ENCODE assay signal across 30 mouse cellular contexts in genomic region chr1:171199532-171199931, GRCm38 (mm10). TPM values are rescaled to one million over a fixed set of nuclear protein-coding genes. Genes with fewer than 3 reads are reported as not detected.
"Had no signal": no experiment of that assay in that cellular context is flagged by ENCODE, and none has a peak within 500 bp of the region (broad histone marks: within the 10 kb centered on the region; RNA-seq: fewer than 3 reads in every experiment).

No protein-coding gene starts in this region.

- DNase-seq: gastrocnemius, adult 2 months; gastrocnemius, postnatal 10 days; gastrocnemius, postnatal 25 days; heart, postnatal 10 days; heart, postnatal 4 days; kidney, adult 11 months; kidney, adult 2 months; kidney, adult 9 months; kidney, postnatal 14 days; kidney, postnatal 36 days; layer of hippocampus, adult 9-11 months; layer of hippocampus, postnatal 36 days; left cerebral cortex, postnatal 4 days; liver; liver, embryonic 13.5 days had no signal

- H3K36me3 ChIP-seq: heart, embryonic 10.5 days; heart, embryonic 12.5 days; hindbrain, embryonic 10.5 days; hindbrain, embryonic 12.5 days; kidney, embryonic 15.5 days; limb, embryonic 12.5 days; liver, embryonic 13.5 days; liver, embryonic 15.5 days had no signal

- ATAC-seq: hindbrain, embryonic 16.5 days; inflammation-experienced regulatory T-cells, adult 6 months had no signal

- H3K4me2 ChIP-seq: heart, embryonic 12.5 days; hindbrain, embryonic 12.5 days; hindbrain, embryonic 14.5 days; kidney, embryonic 15.5 days; limb, embryonic 12.5 days; liver, embryonic 11.5 days; liver, embryonic 13.5 days; liver, embryonic 15.5 days had no signal

- H3K9ac ChIP-seq: heart, embryonic 12.5 days; hindbrain, embryonic 12.5 days; hindbrain, embryonic 14.5 days; kidney, embryonic 15.5 days; limb, embryonic 12.5 days; liver, embryonic 13.5 days; liver, embryonic 15.5 days had no signal

- H3K9me3 ChIP-seq: heart, embryonic 10.5 days; heart, embryonic 12.5 days; hindbrain, embryonic 10.5 days; hindbrain, embryonic 12.5 days; kidney, embryonic 15.5 days; limb, embryonic 12.5 days; liver, embryonic 13.5 days; liver, embryonic 15.5 days had no signal

- H3K27ac ChIP-seq: gastrocnemius, adult 2 months; heart, embryonic 10.5 days; hindbrain, embryonic 10.5 days; hindbrain, embryonic 12.5 days; hindbrain, embryonic 14.5 days; kidney, embryonic 15.5 days; kidney, postnatal 0 days; limb, embryonic 12.5 days; liver, embryonic 13.5 days; liver, embryonic 15.5 days had no signal

- H3K4me3 ChIP-seq: gastrocnemius, adult 2 months; heart, embryonic 10.5 days; heart, embryonic 12.5 days; hindbrain, embryonic 10.5 days; hindbrain, embryonic 12.5 days; kidney, embryonic 15.5 days; limb, embryonic 12.5 days; liver, embryonic 13.5 days; liver, embryonic 15.5 days had no signal

RNA-seq across cellular contexts. Expression of gene Pcp4l1, which starts 3.5 kb away (rescaled TPM):
- polyA plus RNA-seq: inflammation-experienced regulatory T-cells, adult 6 months had no signal

RNA-seq across cellular contexts. Expression of gene Nr1i3, which starts 14.2 kb away (rescaled TPM):
- total RNA-seq: gastrocnemius, adult 2 months; gastrocnemius, postnatal 10 days; gastrocnemius, postnatal 25 days; heart, adult 8-10 months; heart, postnatal 10 days; heart, postnatal 25 days; heart, postnatal 4 days; left cerebral cortex, postnatal 10 days; left cerebral cortex, postnatal 4 days had no signal

RNA-seq across cellular contexts. Expression of gene Apoa2, which starts 25.3 kb away (rescaled TPM):
- total RNA-seq: gastrocnemius, postnatal 25 days had no signal
- polyA plus RNA-seq: inflammation-experienced regulatory T-cells, adult 6 months had no signal
